ENCODE assay signal across 25 mouse cellular contexts in the genomic region with DNA sequence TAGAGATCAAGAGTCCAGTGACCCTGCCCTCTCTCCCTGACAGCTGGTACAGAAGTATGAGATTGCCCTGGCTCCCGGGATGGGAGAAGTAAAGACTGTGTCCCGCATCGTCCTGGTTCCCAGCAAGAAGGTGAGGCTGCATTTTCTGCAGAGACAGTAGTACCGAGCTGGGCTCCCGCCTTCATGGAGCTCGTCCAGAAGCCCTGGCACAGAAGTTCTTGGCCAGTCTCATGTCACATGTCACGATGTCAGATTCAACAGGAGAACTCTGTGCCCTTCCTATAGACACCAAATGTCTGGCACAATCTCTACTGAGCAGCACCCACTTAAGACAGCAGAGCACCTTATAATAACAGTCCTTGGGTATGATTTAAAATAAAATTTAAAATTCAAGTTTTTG. TPM values are rescaled to one million over a fixed set of nuclear protein-coding genes. Genes with fewer than 3 reads are reported as not detected.
DNase-seq lines count a peak whose midpoint lies in the region; ATAC-seq lines count a peak whose summit lies in the region.
"Had no signal": no experiment of that assay in that cellular context is flagged by ENCODE, and none has a peak within 500 bp of the region (broad histone marks: within the 10 kb centered on the region; RNA-seq: fewer than 3 reads in every experiment).

No protein-coding gene starts in this region.

- intact Hi-C loops in gastrocnemius, postnatal 14 days (cut with DNase I; ENCODE audit: low total_unique reads) = no loop called here
- intact Hi-C loops in heart, postnatal 10 days (cut with DNase I) = no loop called here

- ATAC-seq in megakaryocyte, adult 5-6 weeks (ENCODE audit: poor library complexity, severe bottlenecking) = no peak
- ATAC-seq: activated CD4-positive, CD25-positive, alpha-beta regulatory T cell, adult 4 months; forebrain, embryonic 15.5 days; intestine, postnatal 0 days had no signal

- peak; percentile 19 for DNase-seq in adrenal gland, postnatal 10 days
- no peak for DNase-seq in adrenal gland, adult 2 months
- DNase-seq in gastrocnemius, adult 18-20 months (ENCODE audit: low spot score) = peak; percentile 68
- no peak for DNase-seq in gastrocnemius, postnatal 14 days
- DNase-seq in heart, postnatal 10 days = peak; percentile 24 to 26
- no peak for DNase-seq in heart, adult 8-10 months (ENCODE audit: low spot score)
- DNase-seq: adrenal gland, postnatal 14 days; cerebellum, adult 11-12 months; cerebellum, adult 9-10 months; cerebellum, postnatal 36 days; embryo, embryonic 11 days; gastrocnemius, postnatal 36 days; heart, adult 2 months had no signal

RNA-seq across cellular contexts. Expression of gene Prkag3, which starts 11.5 kb away (rescaled TPM):
- 1 to 10 TPM in 1 of 2 experiments, under 1 TPM in 1; 0.69 to 1.1 TPM for total RNA-seq in adrenal gland, postnatal 10 days (2021)
- total RNA-seq in adrenal gland, adult 2 months (2021) = under 1 TPM in 1 of 2 experiments, not detected in 1; 0.17 TPM
- polyA plus RNA-seq in adrenal gland, adult 2 months (2012; rRNA removed) = 0.20 and 0.26 TPM in 2 replicates
- total RNA-seq in gastrocnemius, adult 18-20 months (2021) = 100 to 1,000 TPM in 1 of 2 experiments, 10 to 100 TPM in 1; 75.0 to 102 TPM
- total RNA-seq in gastrocnemius, postnatal 14 days (2021) = 100 to 1,000 TPM in 1 of 2 experiments, 10 to 100 TPM in 1; 76.2 to 109 TPM
- 1 to 10 TPM; 1.7 to 2.1 TPM for total RNA-seq in heart, postnatal 10 days (2021)
- total RNA-seq in heart, adult 8-10 months (2022) = 1 to 10 TPM; 1.6 to 4.1 (median 2.2) TPM
- total RNA-seq in megakaryocyte, adult 5-6 weeks (2015) = not detected in 2 replicates
- total RNA-seq in megakaryocyte, adult 5-6 weeks (2017) = not detected in 2 replicates
- total RNA-seq: granulocyte monocyte progenitor cell, adult 5-6 weeks; hematopoietic stem cell, adult 5-6 weeks had no signal
- polyA plus RNA-seq: activated CD4-positive, CD25-positive, alpha-beta regulatory T cell, adult 4 months; erythroblast, embryonic 14.5 days; forebrain, embryonic 12.5 days; forebrain, embryonic 15.5 days; hindbrain, embryonic 15.5 days had no signal

RNA-seq across cellular contexts. Expression of gene Cyp27a1, which starts 24.1 kb away (rescaled TPM):
- total RNA-seq in adrenal gland, postnatal 10 days (2021) = 10 to 100 TPM; 15.1 to 15.2 TPM
- total RNA-seq in adrenal gland, adult 2 months (2021) = 10 to 100 TPM; 13.1 to 16.8 TPM
- polyA plus RNA-seq in adrenal gland, adult 2 months (2012; rRNA removed) = 8.7 and 9.5 TPM in 2 replicates
- total RNA-seq in gastrocnemius, adult 18-20 months (2021) = 10 to 100 TPM; 55.7 to 57.8 TPM
- 10 to 100 TPM in 1 of 2 experiments, 1 to 10 TPM in 1; 9.9 to 22.2 TPM for total RNA-seq in gastrocnemius, postnatal 14 days (2021)
- total RNA-seq in heart, postnatal 10 days (2021) = 10 to 100 TPM; 10.7 to 11.0 TPM
- total RNA-seq in heart, adult 8-10 months (2022) = 10 to 100 TPM; 11.3 to 20.8 (median 16.6) TPM
- 73.8 and 76.6 TPM in 2 replicates for total RNA-seq in megakaryocyte, adult 5-6 weeks (2015)
- 72.2 and 76.2 TPM in 2 replicates for total RNA-seq in megakaryocyte, adult 5-6 weeks (2017)

RNA-seq across cellular contexts. Expression of gene Wnt6, which starts 34.2 kb away (rescaled TPM):
- 1 to 10 TPM; 2.6 to 4.2 TPM for total RNA-seq in adrenal gland, postnatal 10 days (2021)
- total RNA-seq in adrenal gland, adult 2 months (2021) = 1 to 10 TPM; 2.3 to 5.7 TPM
- polyA plus RNA-seq in adrenal gland, adult 2 months (2012; rRNA removed) = 11.5 and 17.1 TPM in 2 replicates
- total RNA-seq in gastrocnemius, adult 18-20 months (2021) = under 1 TPM; 0.45 to 0.50 TPM
- 1 to 10 TPM in 1 of 2 experiments, under 1 TPM in 1; 0.49 to 1.7 TPM for total RNA-seq in gastrocnemius, postnatal 14 days (2021)
- under 1 TPM; 0.17 to 0.60 TPM for total RNA-seq in heart, postnatal 10 days (2021)
- total RNA-seq in heart, adult 8-10 months (2022) = under 1 TPM; 0.16 to 0.69 (median 0.26) TPM
- 0.11 and 0.14 TPM in 2 replicates for total RNA-seq in megakaryocyte, adult 5-6 weeks (2015)
- 0.55 and 1.1 TPM in 2 replicates for total RNA-seq in megakaryocyte, adult 5-6 weeks (2017)
- total RNA-seq: hematopoietic stem cell, adult 5-6 weeks had no signal
- polyA plus RNA-seq: activated CD4-positive, CD25-positive, alpha-beta regulatory T cell, adult 4 months; erythroblast, embryonic 14.5 days had no signal

RNA-seq across cellular contexts. Expression of gene Wnt10a, which starts 53.8 kb away (rescaled TPM):
- under 1 TPM; 0.27 to 0.57 TPM for total RNA-seq in adrenal gland, postnatal 10 days (2021)
- 1 to 10 TPM in 1 of 2 experiments, under 1 TPM in 1; 0.23 to 1.2 TPM for total RNA-seq in adrenal gland, adult 2 months (2021)
- 2.1 and 2.4 TPM in 2 replicates for polyA plus RNA-seq in adrenal gland, adult 2 months (2012; rRNA removed)
- total RNA-seq in gastrocnemius, adult 18-20 months (2021) = under 1 TPM; 0.11 to 0.14 TPM
- under 1 TPM in 1 of 2 experiments, not detected in 1; 0.10 TPM for total RNA-seq in gastrocnemius, postnatal 14 days (2021)
- total RNA-seq in heart, postnatal 10 days (2021) = not detected
- not detected for total RNA-seq in heart, adult 8-10 months (2022)
- total RNA-seq in megakaryocyte, adult 5-6 weeks (2015) = not detected in 2 replicates
- total RNA-seq in megakaryocyte, adult 5-6 weeks (2017) = not detected in 2 replicates
- total RNA-seq: gastrocnemius, postnatal 36 days; granulocyte monocyte progenitor cell, adult 5-6 weeks; heart, adult 2 months; heart, postnatal 25 days; hematopoietic stem cell, adult 5-6 weeks had no signal
- polyA plus RNA-seq: heart, adult 2 months; heart, embryonic 11.5 days; heart, embryonic 14.5 days; intestine, postnatal 0 days had no signal

Comparison
In these comparisons a context has a peak if more than half of its experiments do, and no peak if none do; other contexts are left out.
1. DNase-seq: peak in adrenal gland, postnatal 10 days (single experiment), gastrocnemius, adult 18-20 months (single experiment) and heart, postnatal 10 days (2 of 2); none in adrenal gland, adult 2 months (single experiment), gastrocnemius, postnatal 14 days (single experiment) and heart, adult 8-10 months (single experiment).
2. RNA of gene Prkag3, which starts 11.5 kb away (total RNA-seq): 76.2 to 109 TPM in gastrocnemius, postnatal 14 days and 75.0 to 102 TPM in gastrocnemius, adult 18-20 months; 1.6 to 4.1 TPM in heart, adult 8-10 months, 1.7 to 2.1 TPM in heart, postnatal 10 days, 0.69 to 1.1 TPM in adrenal gland, postnatal 10 days, 0.17 TPM in adrenal gland, adult 2 months and not detected in megakaryocyte, adult 5-6 weeks; every median in the first group is over 10 times any median in the second.